Mouse (Mus musculus) forebrain, embryonic 13.5 days (tissue): ENCODE measurements around the gene Gng12. TPM values are rescaled to one million over a fixed set of nuclear protein-coding genes. Genes with fewer than 3 reads are reported as not detected.

ENCODE experiments used
- ATAC-seq: fragments of 200-750 bp; cut with Nextera tagmentation; 2 replicates; pipeline ENCODE4 v1.8.0; 2017
- H3K27ac ChIP-seq: fragments of 300-500 bp; sonication (generic); 2 replicates; pipeline ENCODE4 v1.5.1; 2015; ENCODE audit warnings: inconsistent platforms, mild to moderate bottlenecking, moderate library complexity
- H3K27me3 ChIP-seq: fragments of 300-500 bp; sonication (generic); 2 replicates; pipeline ENCODE4 v1.6.1; 2015; ENCODE audit warnings: mild to moderate bottlenecking, inconsistent platforms
- H3K36me3 ChIP-seq: fragments of 300-500 bp; sonication (generic); 2 replicates; pipeline ENCODE4 v1.6.1; 2015; ENCODE audit warnings: mild to moderate bottlenecking, inconsistent platforms; ENCODE audit not compliant: poor library complexity, severe bottlenecking
- H3K4me1 ChIP-seq: fragments of 300-500 bp; sonication (generic); 2 replicates; pipeline ENCODE4 v1.6.1; 2015; ENCODE audit warnings: inconsistent platforms
- H3K4me2 ChIP-seq: fragments of 300-500 bp; sonication (generic); 2 replicates; pipeline ENCODE4 v1.6.1; 2015; ENCODE audit warnings: inconsistent platforms, mild to moderate bottlenecking, moderate library complexity
- H3K4me3 ChIP-seq: fragments of 300-500 bp; sonication (generic); 2 replicates; pipeline ENCODE4 v1.5.1; 2015; ENCODE audit warnings: mild to moderate bottlenecking, inconsistent platforms
- H3K9ac ChIP-seq: fragments of 300-500 bp; sonication (generic); 2 replicates; pipeline ENCODE4 v1.6.1; 2015; ENCODE audit warnings: mild to moderate bottlenecking, inconsistent platforms
- H3K9me3 ChIP-seq: fragments of 300-500 bp; sonication (generic); replicated peaks from 2 replicates; pipeline ENCODE4 v1.6.1; 2016; ENCODE audit warnings: inconsistent platforms
- WGBS: fragments of 180-500 bp; shearing (Covaris S2); methylation state at CpG from one replicate; pipeline ENCODE4 v1.1.7; 2015; 5-methylcytosine and 5-hydroxymethylcytosine counted together
- polyA plus RNA-seq: library from polyadenylated mRNA; unstranded; fragments of >200 nt; fragmentation: Nextera tagmentation; extraction: Ambion mirVana; gene quantifications from 2 replicates; pipeline ENCODE4 v1.2.1, GENCODE M21; 2015

Gene Gng12
- polyA plus RNA-seq, 1 experiment from 2014 or later, result 22.4 TPM

DNA sequence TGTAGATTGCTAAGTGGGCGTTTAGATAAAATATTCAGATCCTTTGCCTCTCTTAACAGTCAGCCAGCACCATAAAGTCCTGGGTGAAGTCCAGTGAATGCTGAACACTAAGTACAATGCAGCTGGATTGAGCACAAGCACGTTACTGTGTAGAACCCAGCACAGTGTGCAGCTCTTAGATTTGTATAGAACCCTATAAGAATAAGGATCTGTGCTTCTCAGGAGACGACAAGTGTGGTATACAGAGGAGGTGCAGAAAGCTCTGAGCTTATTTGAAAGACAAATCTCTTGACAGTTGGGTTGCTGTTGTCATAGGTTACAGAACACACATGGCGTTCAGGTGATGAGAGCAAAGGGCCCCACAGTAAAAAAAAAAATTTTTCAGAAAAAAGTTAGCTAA, 1.8 kb downstream of the Gng12 start:
- no peak overlapping the region for H3K4me3 ChIP-seq

DNA sequence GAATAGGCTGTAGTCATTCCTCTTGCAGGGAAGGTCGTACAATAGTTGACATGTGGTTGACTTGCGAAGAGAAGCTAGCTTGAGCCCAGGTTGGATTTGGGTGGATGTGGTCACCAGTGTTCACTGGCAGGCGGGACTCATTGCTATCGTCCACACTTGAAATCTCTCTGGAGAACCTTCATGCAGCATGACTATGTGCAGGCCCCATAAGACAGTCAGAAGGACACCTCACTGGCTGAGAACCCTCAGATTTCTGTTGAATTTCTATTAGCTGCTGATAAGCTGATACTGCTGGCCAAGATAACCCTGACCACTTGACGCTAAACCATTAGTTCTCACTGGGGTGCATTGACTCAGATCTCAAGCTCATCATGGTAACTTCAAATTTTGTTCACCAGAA, 5.7 kb downstream of the Gng12 start:
- 95% methylated on average over 5 of the region's 5 CpGs for WGBS
- ATAC-seq, result no peak
- Histone ChIP-seq H3K27me3 (no peaks in the 10 kb centered on the region), H3K4me3 (no peak overlapping the region), H3K36me3 (no peaks in the 10 kb centered on the region), H3K9ac (no peak overlapping the region), H3K9me3 (no peaks in the 10 kb centered on the region; the same call in 1 of the 2 replicates), H3K4me2 (no peak overlapping the region), H3K27ac (no peak overlapping the region), H3K4me1 (peaks cover 13% of the 10 kb centered on the region)

More for the DNA sequence above, 1.8 kb downstream of the Gng12 start:
- WGBS, result 37% methylated on average over 4 of the region's 4 CpGs
- H3K36me3 ChIP-seq, result no peaks in the 10 kb centered on the region
- H3K9ac ChIP-seq, result no peak overlapping the region
- H3K27me3 ChIP-seq, result no peaks in the 10 kb centered on the region
- no peak for ATAC-seq
- no peaks in the 10 kb centered on the region; the same call in 1 of the 2 replicates for H3K9me3 ChIP-seq
- no peak overlapping the region for H3K27ac ChIP-seq
- peak overlapping the region; percentile 92 for H3K4me2 ChIP-seq
- H3K4me1 ChIP-seq, result peaks cover 13% of the 10 kb centered on the region

DNA sequence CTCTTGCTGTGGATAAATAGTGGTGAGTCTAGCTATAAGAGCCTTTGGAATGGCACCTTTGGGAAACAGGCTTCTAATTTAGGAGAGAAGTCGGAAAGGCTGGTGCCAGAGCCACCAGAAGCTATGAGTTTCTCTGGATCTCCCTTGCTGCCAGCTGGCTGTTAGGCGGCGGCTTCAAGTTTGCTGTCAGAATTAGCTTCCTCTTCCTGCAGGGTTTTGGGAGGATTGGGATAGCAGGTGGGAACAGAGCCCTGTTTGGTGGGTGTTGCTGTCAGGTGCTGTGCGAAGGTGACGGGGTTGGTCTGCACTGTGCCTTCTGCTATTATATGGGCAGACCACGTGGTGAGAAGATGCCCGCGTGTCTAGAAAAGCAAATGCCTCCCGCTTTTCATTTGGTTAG, 7.0 kb downstream of the Gng12 start:
- no peaks in the 10 kb centered on the region for H3K36me3 ChIP-seq
- no peaks in the 10 kb centered on the region for H3K27me3 ChIP-seq
- no peaks in the 10 kb centered on the region; the same call in 1 of the 2 replicates for H3K9me3 ChIP-seq
- no peak overlapping the region for H3K9ac ChIP-seq
- no peak overlapping the region for H3K4me2 ChIP-seq
- WGBS, result 92% methylated on average over 9 of the region's 9 CpGs
- H3K27ac ChIP-seq, result no peak overlapping the region
- no peak overlapping the region for H3K4me3 ChIP-seq
- no peaks in the 10 kb centered on the region for H3K4me1 ChIP-seq
- ATAC-seq, result no peak

DNA sequence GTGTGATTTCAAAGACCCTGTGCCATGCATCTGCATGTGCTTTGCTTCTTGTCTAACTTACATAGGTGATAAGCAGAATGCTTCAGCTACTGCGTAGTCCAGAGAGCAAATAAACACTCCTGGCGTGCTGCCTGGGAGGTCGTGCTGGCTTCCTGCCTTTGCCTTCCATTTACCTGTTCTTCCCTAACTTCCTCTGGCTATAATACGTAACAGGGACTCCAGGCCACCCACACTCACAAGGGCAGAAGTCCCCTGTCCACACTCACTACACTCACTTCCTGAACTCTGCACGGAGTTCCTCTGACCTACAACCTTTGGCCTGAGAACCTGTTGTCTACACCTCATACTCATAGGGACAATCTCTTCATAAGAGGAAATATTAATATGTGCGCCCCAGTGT, 7.5 kb downstream of the Gng12 start:
- Histone ChIP-seq H3K4me1 (no peaks in the 10 kb centered on the region), H3K9me3 (no peaks in the 10 kb centered on the region; the same call in 1 of the 2 replicates), H3K4me3 (no peak overlapping the region), H3K27ac (no peak overlapping the region), H3K4me2 (no peak overlapping the region), H3K27me3 (no peaks in the 10 kb centered on the region), H3K36me3 (no peaks in the 10 kb centered on the region), H3K9ac (no peak overlapping the region)
- ATAC-seq, result no peak
- 89% methylated on average over 6 of the region's 6 CpGs for WGBS

DNA sequence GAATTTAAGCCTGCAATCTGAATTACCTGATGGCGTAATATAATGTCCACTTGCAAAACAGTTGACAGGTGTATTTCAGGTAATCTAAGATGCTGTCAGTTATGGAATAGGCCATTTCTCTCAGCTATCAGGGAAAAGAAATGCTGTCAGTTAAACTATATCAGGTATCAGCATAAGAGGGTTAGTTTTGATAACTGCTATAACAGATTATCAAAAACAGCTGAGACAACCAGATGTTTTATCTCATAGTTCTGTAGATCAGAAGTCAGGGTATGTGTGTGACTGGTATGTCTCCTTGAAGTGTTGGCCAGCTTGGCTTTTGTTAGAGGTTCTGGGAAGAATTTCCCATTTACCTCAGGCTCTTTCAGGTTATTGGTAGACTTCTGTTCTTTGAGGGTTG, 10.0 kb downstream of the Gng12 start:
- Histone ChIP-seq H3K4me3 (no peak overlapping the region), H3K27ac (no peak overlapping the region), H3K27me3 (no peaks in the 10 kb centered on the region), H3K4me2 (no peak overlapping the region), H3K9me3 (no peaks in the 10 kb centered on the region), H3K9ac (no peak overlapping the region), H3K36me3 (no peaks in the 10 kb centered on the region), H3K4me1 (no peaks in the 10 kb centered on the region)
- 89% methylated on average over 1 of the region's 1 CpGs for WGBS
- ATAC-seq, result no peak

DNA sequence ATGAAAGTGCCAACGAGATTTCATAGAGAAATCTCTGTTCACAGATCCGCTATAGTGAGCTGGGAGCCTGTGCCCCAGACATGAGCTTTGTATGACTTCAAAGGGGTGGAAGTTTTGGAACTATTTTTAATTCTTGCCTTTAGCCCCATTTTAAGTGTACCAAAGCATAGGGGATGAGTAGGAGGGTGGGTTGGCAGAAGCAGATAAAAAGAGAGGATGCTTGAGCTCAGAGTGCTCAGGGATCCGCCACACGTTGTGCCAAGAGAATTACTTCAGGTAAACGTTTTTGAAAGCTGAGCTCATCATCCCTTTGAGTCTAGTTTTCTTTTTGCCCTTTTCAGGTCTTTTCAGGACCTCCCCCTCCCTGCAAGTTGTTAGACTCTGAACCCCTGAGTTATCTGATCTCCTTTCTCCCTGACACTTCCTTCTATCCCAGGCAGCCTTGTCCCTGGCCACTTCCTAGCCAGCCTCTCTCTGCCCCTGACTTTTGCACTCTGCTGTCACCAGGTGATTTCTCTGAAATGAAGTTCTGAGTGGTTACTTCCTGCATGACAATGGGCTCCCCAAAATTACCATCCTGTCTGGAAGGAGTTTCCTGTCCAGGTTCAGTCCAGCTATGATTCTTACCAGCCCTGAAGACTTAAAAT, 12.3 kb downstream of the Gng12 start:
- 72% methylated on average over 5 of the region's 5 CpGs for WGBS
- no peaks in the 10 kb centered on the region for H3K4me1 ChIP-seq
- no peak overlapping the region for H3K4me2 ChIP-seq
- no peak overlapping the region for H3K9ac ChIP-seq
- H3K27ac ChIP-seq, result no peak overlapping the region
- no peaks in the 10 kb centered on the region for H3K36me3 ChIP-seq
- ATAC-seq, result no peak
- H3K27me3 ChIP-seq, result no peaks in the 10 kb centered on the region
- no peak overlapping the region for H3K4me3 ChIP-seq
- no peaks in the 10 kb centered on the region for H3K9me3 ChIP-seq

DNA sequence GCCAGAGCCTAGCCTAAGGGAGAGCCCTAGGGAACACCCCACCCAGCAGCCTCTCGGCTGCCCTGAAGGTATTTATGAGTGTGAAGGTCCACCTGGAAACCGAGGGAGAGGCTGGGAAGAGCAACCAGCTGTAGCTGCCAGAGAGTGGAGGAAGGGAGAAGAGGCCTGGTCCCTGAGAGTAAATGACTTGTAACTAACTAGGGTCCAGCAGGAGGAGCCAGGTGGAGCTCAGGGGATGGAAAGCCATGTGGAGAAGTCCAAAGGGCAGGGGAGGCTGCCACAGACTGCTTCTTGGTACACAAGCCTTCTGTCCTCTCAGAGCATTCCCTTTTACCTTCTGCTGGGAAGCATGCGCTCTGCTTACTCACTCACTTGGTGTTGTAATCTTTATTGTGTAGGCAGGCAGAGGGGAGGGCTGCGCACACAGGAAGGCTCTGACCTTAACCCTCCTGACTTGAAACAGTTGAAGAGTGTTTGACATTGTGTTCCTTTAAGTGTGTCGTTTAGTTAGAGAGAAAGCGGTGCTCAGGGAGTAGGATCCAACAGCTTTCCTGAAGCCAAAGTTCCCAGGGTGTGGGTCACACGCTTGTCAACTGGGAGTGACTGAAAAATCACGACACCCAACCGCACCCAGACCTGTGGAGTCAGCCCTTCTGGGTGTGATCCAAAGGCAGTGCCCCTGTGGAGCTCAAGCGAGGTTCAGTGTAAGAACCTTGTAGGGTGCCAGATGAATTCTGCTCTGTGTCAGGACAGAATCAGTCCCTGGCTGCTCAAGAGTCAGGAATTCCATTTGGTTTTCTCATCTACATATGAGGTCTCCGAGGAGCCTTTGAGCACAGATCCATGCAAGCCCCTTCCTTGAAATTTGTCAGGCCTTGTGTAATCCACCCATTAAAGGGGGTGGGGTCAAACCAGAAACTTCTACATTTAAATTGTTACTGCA, 14.6 kb downstream of the Gng12 start:
- H3K4me3 ChIP-seq, result no peak overlapping the region
- ATAC-seq, result no peak
- H3K27me3 ChIP-seq, result no peaks in the 10 kb centered on the region
- no peak overlapping the region for H3K27ac ChIP-seq
- no peaks in the 10 kb centered on the region for H3K36me3 ChIP-seq
- WGBS, result 68% methylated on average over 11 of the region's 11 CpGs
- no peak overlapping the region for H3K9ac ChIP-seq
- no peaks in the 10 kb centered on the region for H3K9me3 ChIP-seq
- H3K4me2 ChIP-seq, result no peak overlapping the region
- H3K4me1 ChIP-seq, result no peaks in the 10 kb centered on the region

DNA sequence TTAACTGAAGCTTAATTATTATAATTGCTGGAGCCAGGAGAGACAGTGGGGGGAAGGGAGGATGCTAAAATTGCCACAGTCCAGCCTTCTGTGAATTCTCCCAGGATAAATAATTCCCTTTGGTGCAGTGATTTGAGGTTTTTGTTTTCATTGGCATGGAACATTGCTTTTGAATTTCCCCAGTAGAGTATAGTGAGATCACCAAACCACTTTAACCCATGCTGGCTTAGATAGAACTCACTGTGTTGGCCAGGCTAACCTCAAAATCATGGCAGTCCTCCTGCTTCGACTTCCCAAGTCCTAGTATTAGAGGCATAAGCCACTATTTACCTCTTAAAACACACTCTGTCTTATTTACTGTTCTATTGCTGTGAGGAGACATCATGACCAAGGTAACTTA, 17.2 kb downstream of the Gng12 start:
- no peaks in the 10 kb centered on the region for H3K36me3 ChIP-seq
- no peak for ATAC-seq
- H3K9me3 ChIP-seq, result no peaks in the 10 kb centered on the region
- no peak overlapping the region for H3K9ac ChIP-seq
- H3K4me1 ChIP-seq, result no peaks in the 10 kb centered on the region
- no peak overlapping the region for H3K4me2 ChIP-seq
- 91% methylated on average over 1 of the region's 1 CpGs for WGBS
- H3K27ac ChIP-seq, result no peak overlapping the region
- no peak overlapping the region for H3K4me3 ChIP-seq
- no peaks in the 10 kb centered on the region for H3K27me3 ChIP-seq

DNA sequence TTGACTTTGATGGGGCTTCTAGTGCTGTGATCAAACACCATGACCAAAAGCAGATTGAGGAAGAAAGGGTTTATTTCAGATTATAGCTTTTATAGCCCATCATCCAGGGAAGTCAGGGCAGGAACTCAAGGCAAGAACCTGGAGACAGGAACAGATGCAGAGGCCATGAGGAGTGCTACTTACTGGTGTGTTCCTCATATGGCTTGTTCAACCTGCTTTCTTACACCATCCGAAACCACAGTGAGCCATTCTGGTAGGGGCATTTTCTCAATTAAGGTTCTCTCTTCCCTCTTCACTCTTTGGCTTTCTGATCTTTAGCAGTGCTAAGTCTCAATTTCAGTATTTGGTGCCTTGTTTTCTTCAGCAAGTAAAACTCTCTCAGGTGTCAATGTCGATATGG, 19.4 kb downstream of the Gng12 start:
- Histone ChIP-seq H3K27ac (no peak overlapping the region), H3K4me3 (no peak overlapping the region), H3K27me3 (no peaks in the 10 kb centered on the region), H3K4me2 (no peak overlapping the region), H3K36me3 (no peaks in the 10 kb centered on the region), H3K9ac (no peak overlapping the region), H3K9me3 (no peaks in the 10 kb centered on the region), H3K4me1 (no peaks in the 10 kb centered on the region)
- WGBS, result 92% methylated on average over 2 of the region's 2 CpGs
- ATAC-seq, result no peak

DNA sequence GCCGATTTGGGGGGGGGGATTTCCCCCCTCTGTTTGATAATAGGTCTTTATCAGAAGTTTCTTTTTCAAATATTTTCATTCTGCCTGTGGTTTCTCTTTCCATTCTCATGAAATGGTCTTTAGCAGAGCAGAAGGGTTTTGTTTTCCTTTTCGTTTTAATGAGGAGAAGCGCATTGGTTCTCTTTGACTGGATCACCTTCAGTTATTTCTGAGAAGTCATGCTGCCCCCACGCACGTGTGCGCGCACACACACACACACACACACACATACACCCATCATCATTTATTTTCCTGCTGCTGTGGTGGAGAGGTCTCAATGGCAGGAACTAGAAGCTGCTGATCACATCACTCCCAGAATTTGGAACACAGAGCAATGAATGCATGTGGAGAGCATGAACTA, 20.8 kb downstream of the Gng12 start:
- H3K36me3 ChIP-seq, result no peaks in the 10 kb centered on the region
- 90% methylated on average over 7 of the region's 7 CpGs for WGBS
- no peak overlapping the region for H3K9ac ChIP-seq
- H3K4me2 ChIP-seq, result no peak overlapping the region
- ATAC-seq, result no peak
- no peak overlapping the region for H3K27ac ChIP-seq
- H3K9me3 ChIP-seq, result no peaks in the 10 kb centered on the region
- H3K27me3 ChIP-seq, result no peaks in the 10 kb centered on the region
- H3K4me1 ChIP-seq, result no peaks in the 10 kb centered on the region
- no peak overlapping the region for H3K4me3 ChIP-seq

DNA sequence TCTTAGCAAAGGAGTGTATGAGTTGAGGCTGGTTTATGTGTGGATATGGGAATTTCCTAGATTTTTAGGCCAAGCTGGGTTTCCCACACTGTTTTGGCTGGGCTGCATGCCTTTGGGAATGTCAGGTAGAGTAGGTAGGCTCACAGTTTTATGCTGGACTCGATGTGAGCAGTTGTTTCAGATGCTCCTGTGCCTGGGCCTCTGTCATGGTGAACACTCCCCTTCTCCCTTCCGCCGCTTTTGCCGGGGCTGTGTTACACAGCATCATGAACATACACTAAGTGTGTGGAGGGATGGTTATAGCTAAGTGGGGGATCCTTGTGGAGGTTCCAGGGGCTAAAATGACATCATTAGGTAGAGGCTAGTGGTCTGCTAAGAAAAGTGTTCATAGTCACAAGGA, 24.6 kb downstream of the Gng12 start:
- ATAC-seq, result no peak
- Histone ChIP-seq H3K4me3 (no peak overlapping the region), H3K4me1 (no peaks in the 10 kb centered on the region), H3K27me3 (no peaks in the 10 kb centered on the region), H3K9me3 (no peaks in the 10 kb centered on the region), H3K36me3 (no peaks in the 10 kb centered on the region), H3K27ac (no peak overlapping the region), H3K4me2 (no peak overlapping the region), H3K9ac (no peak overlapping the region)
- 95% methylated on average over 4 of the region's 4 CpGs for WGBS

DNA sequence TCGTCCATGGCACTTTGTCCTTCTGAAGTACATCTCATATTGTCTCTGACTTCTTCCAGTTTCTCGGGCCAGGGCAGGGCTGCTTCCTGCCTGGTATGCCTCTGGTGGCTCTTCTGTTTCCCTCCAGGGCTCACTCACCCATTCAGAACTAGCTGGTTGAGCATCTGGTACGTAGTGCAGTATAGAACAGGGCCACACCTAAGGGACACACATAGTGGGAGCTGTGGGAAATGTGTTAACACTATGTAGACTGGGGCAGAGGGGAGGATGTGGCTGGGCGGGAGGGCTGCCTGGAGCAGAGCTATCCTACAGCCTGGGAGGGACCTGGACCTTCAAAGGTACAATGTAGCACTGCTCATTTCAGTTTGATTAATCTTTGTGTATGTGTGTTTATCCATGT, 25.6 kb downstream of the Gng12 start:
- WGBS, result 94% methylated on average over 4 of the region's 4 CpGs
- no peak overlapping the region for H3K9ac ChIP-seq
- no peak for ATAC-seq
- H3K36me3 ChIP-seq, result no peaks in the 10 kb centered on the region
- no peak overlapping the region for H3K27ac ChIP-seq
- no peaks in the 10 kb centered on the region for H3K4me1 ChIP-seq
- no peaks in the 10 kb centered on the region for H3K27me3 ChIP-seq
- H3K4me3 ChIP-seq, result no peak overlapping the region
- no peak overlapping the region for H3K4me2 ChIP-seq
- H3K9me3 ChIP-seq, result no peaks in the 10 kb centered on the region
